Mouse (Mus musculus): ENCODE measurements at regions not wholly inside any gene's neighbourhood (a gene's known extent, or its start where the extent isn't known, plus 50 kb on each side); places are given as distances from the start of the nearest gene placed in this dataset.

GRCm38 (mm10) chr12:93335520-93335919 lies 1486.6 kb upstream of the Sel1l start:
- Histone ChIP-seq H3K79me2 (ENCODE audit: control insufficient read depth, insufficient read depth) (no peaks in the 10 kb centered on the region), H3K4me3 (ENCODE audit: insufficient read depth, poor library complexity, severe bottlenecking) (no peak overlapping the region), H3ac (ENCODE audit: control insufficient read depth, insufficient read length, low read depth) (no peak overlapping the region), H3K36me3 (ENCODE audit: control insufficient read depth, insufficient read depth) (no peaks in the 10 kb centered on the region), H3K27me3 (ENCODE audit: control insufficient read depth, insufficient read depth, insufficient read length) (no peaks in the 10 kb centered on the region), H3K79me3 (ENCODE audit: low read depth) (no peaks in the 10 kb centered on the region)
- no peak for TF ChIP-seq FOSL1 (IDR thresholded peaks at IDR 0.05; ENCODE audit: insufficient read depth, low read length, poor library complexity, severe bottlenecking)
- no peak for TF ChIP-seq MAX (IDR thresholded peaks at IDR 0.05)
- TF ChIP-seq MYOD1 (IDR thresholded peaks at IDR 0.05; ENCODE audit: control insufficient read depth, insufficient read length, low read depth) = no peak
- no peak for TF ChIP-seq USF1 (IDR thresholded peaks at IDR 0.05; ENCODE audit: low read depth)
- TF ChIP-seq MYOG (IDR thresholded peaks at IDR 0.05; ENCODE audit: control insufficient read depth, extremely low read depth, insufficient read length) = no peak
- TF ChIP-seq CTCF (IDR thresholded peaks at IDR 0.05; ENCODE audit: control insufficient read depth, insufficient read depth, insufficient read length) = no peak
- TF ChIP-seq CEBPB (IDR thresholded peaks at IDR 0.05; ENCODE audit: low read depth) = no peak

- Histone ChIP-seq H3K4me3 (ENCODE audit: insufficient read depth, poor library complexity, severe bottlenecking) (no peak overlapping the region), H3ac (ENCODE audit: control insufficient read depth, insufficient read length, low read depth) (no peak overlapping the region), H3K36me3 (ENCODE audit: control insufficient read depth, insufficient read depth) (no peaks in the 10 kb centered on the region), H3K79me3 (ENCODE audit: low read depth) (no peaks in the 10 kb centered on the region), H3K79me2 (ENCODE audit: control insufficient read depth, insufficient read depth) (no peaks in the 10 kb centered on the region), H3K27me3 (ENCODE audit: control insufficient read depth, insufficient read depth, insufficient read length) (no peaks in the 10 kb centered on the region)
- TF ChIP-seq MYOD1 (IDR thresholded peaks at IDR 0.05; ENCODE audit: control insufficient read depth, insufficient read length, low read depth) (no peak), CEBPB (IDR thresholded peaks at IDR 0.05; ENCODE audit: low read depth) (peak; percentile 19)
Measured at GRCm38 (mm10) chr12:93312214-93312613, 1463.3 kb upstream of the Sel1l start.

GRCm38 (mm10) chr12:93281816-93282215 lies 1432.9 kb upstream of the Sel1l start:
- Histone ChIP-seq H3K36me3 (ENCODE audit: control insufficient read depth, insufficient read depth) (no peaks in the 10 kb centered on the region), H3ac (ENCODE audit: control insufficient read depth, insufficient read length, low read depth) (no peak overlapping the region), H3K4me3 (ENCODE audit: insufficient read depth, poor library complexity, severe bottlenecking) (no peak overlapping the region), H3K79me3 (ENCODE audit: low read depth) (no peaks in the 10 kb centered on the region), H3K79me2 (ENCODE audit: control insufficient read depth, insufficient read depth) (no peaks in the 10 kb centered on the region), H3K27me3 (ENCODE audit: control insufficient read depth, insufficient read depth, insufficient read length) (no peaks in the 10 kb centered on the region)
- TF ChIP-seq USF1 (IDR thresholded peaks at IDR 0.05; ENCODE audit: low read depth) (no peak), CTCF (IDR thresholded peaks at IDR 0.05; ENCODE audit: control insufficient read depth, insufficient read depth, insufficient read length) (no peak), MYOG (IDR thresholded peaks at IDR 0.05; ENCODE audit: control insufficient read depth, extremely low read depth, insufficient read length) (no peak), CEBPB (IDR thresholded peaks at IDR 0.05; ENCODE audit: low read depth) (no peak), MAX (IDR thresholded peaks at IDR 0.05) (no peak), MYOD1 (IDR thresholded peaks at IDR 0.05; ENCODE audit: control insufficient read depth, insufficient read length, low read depth) (no peak), FOSL1 (IDR thresholded peaks at IDR 0.05; ENCODE audit: insufficient read depth, low read length, poor library complexity, severe bottlenecking) (no peak)

GRCm38 (mm10) chr12:93273652-93274051 lies 1424.7 kb upstream of the Sel1l start:
- H3K36me3 ChIP-seq (ENCODE audit: control insufficient read depth, insufficient read depth) = no peaks in the 10 kb centered on the region
- H3ac ChIP-seq (ENCODE audit: control insufficient read depth, insufficient read length, low read depth) = no peak overlapping the region
- H3K4me3 ChIP-seq (ENCODE audit: insufficient read depth, poor library complexity, severe bottlenecking) = no peak overlapping the region
- H3K27me3 ChIP-seq (ENCODE audit: control insufficient read depth, insufficient read depth, insufficient read length) = no peaks in the 10 kb centered on the region
- TF ChIP-seq MYOD1 (IDR thresholded peaks at IDR 0.05; ENCODE audit: control insufficient read depth, insufficient read length, low read depth) (no peak), MYOG (IDR thresholded peaks at IDR 0.05; ENCODE audit: control insufficient read depth, extremely low read depth, insufficient read length) (no peak), CTCF (IDR thresholded peaks at IDR 0.05; ENCODE audit: control insufficient read depth, insufficient read depth, insufficient read length) (no peak), USF1 (IDR thresholded peaks at IDR 0.05; ENCODE audit: low read depth) (no peak), MAX (IDR thresholded peaks at IDR 0.05) (no peak), FOSL1 (IDR thresholded peaks at IDR 0.05; ENCODE audit: insufficient read depth, low read length, poor library complexity, severe bottlenecking) (no peak), CEBPB (IDR thresholded peaks at IDR 0.05; ENCODE audit: low read depth) (no peak)
- no peaks in the 10 kb centered on the region for H3K79me2 ChIP-seq (ENCODE audit: control insufficient read depth, insufficient read depth)
- H3K79me3 ChIP-seq (ENCODE audit: low read depth) = no peaks in the 10 kb centered on the region

- no peak overlapping the region for H3K4me3 ChIP-seq (ENCODE audit: insufficient read depth, poor library complexity, severe bottlenecking)
- H3K79me3 ChIP-seq (ENCODE audit: low read depth) = no peaks in the 10 kb centered on the region
- no peaks in the 10 kb centered on the region for H3K36me3 ChIP-seq (ENCODE audit: control insufficient read depth, insufficient read depth)
- H3K79me2 ChIP-seq (ENCODE audit: control insufficient read depth, insufficient read depth) = no peaks in the 10 kb centered on the region
- no peak overlapping the region for H3ac ChIP-seq (ENCODE audit: control insufficient read depth, insufficient read length, low read depth)
- TF ChIP-seq USF1 (IDR thresholded peaks at IDR 0.05; ENCODE audit: low read depth) (no peak), MYOG (IDR thresholded peaks at IDR 0.05; ENCODE audit: control insufficient read depth, extremely low read depth, insufficient read length) (no peak), FOSL1 (IDR thresholded peaks at IDR 0.05; ENCODE audit: insufficient read depth, low read length, poor library complexity, severe bottlenecking) (no peak), MYOD1 (IDR thresholded peaks at IDR 0.05; ENCODE audit: control insufficient read depth, insufficient read length, low read depth) (no peak), CTCF (IDR thresholded peaks at IDR 0.05; ENCODE audit: control insufficient read depth, insufficient read depth, insufficient read length) (no peak), CEBPB (IDR thresholded peaks at IDR 0.05; ENCODE audit: low read depth) (no peak), MAX (IDR thresholded peaks at IDR 0.05) (no peak)
- no peaks in the 10 kb centered on the region for H3K27me3 ChIP-seq (ENCODE audit: control insufficient read depth, insufficient read depth, insufficient read length)
Measured at GRCm38 (mm10) chr12:93230237-93230636, 1381.3 kb upstream of the Sel1l start.

- no peaks in the 10 kb centered on the region for H3K79me2 ChIP-seq (ENCODE audit: control insufficient read depth, insufficient read depth)
Measured at GRCm38 (mm10) chr12:93226826-93227225, 1377.9 kb upstream of the Sel1l start.

More at GRCm38 (mm10) chr12:93226826-93227225, 1377.9 kb upstream of the Sel1l start:
- Histone ChIP-seq H3K4me3 (ENCODE audit: insufficient read depth, poor library complexity, severe bottlenecking) (no peak overlapping the region), H3K36me3 (ENCODE audit: control insufficient read depth, insufficient read depth) (no peaks in the 10 kb centered on the region), H3K79me3 (ENCODE audit: low read depth) (no peaks in the 10 kb centered on the region), H3K27me3 (ENCODE audit: control insufficient read depth, insufficient read depth, insufficient read length) (no peaks in the 10 kb centered on the region), H3ac (ENCODE audit: control insufficient read depth, insufficient read length, low read depth) (no peak overlapping the region)
- TF ChIP-seq MYOG (IDR thresholded peaks at IDR 0.05; ENCODE audit: control insufficient read depth, extremely low read depth, insufficient read length) (no peak), MAX (IDR thresholded peaks at IDR 0.05) (no peak), CEBPB (IDR thresholded peaks at IDR 0.05; ENCODE audit: low read depth) (no peak), USF1 (IDR thresholded peaks at IDR 0.05; ENCODE audit: low read depth) (no peak), CTCF (IDR thresholded peaks at IDR 0.05; ENCODE audit: control insufficient read depth, insufficient read depth, insufficient read length) (no peak), FOSL1 (IDR thresholded peaks at IDR 0.05; ENCODE audit: insufficient read depth, low read length, poor library complexity, severe bottlenecking) (no peak), MYOD1 (IDR thresholded peaks at IDR 0.05; ENCODE audit: control insufficient read depth, insufficient read length, low read depth) (no peak)

Measured in C2C12 (cell line).